Mouse (Mus musculus) ES-E14 (cell line): Measurements from ENCODE around the gene Ucma. TPM values are rescaled to one million over a fixed set of nuclear protein-coding genes. Genes with fewer than 3 reads are reported as not detected.

Experiments used
- DNase-seq: peaks from one replicate; pipeline ENCODE4 v3.0.0-alpha.2; 2013; ENCODE audit warnings: low read depth, low spot score
- H3K27ac ChIP-seq: 2 replicates; pipeline ENCODE4 v1.5.1; 2012; ENCODE audit warnings: low read depth, mild to moderate bottlenecking, low read length, moderate library complexity, mixed read lengths; ENCODE audit not compliant: poor library complexity, insufficient read depth, severe bottlenecking
- H3K36me3 ChIP-seq: 2 replicates; pipeline ENCODE4 v1.6.1; 2012; ENCODE audit warnings: mild to moderate bottlenecking, low read length, moderate library complexity, mixed read lengths; ENCODE audit not compliant: control insufficient read depth, poor library complexity, insufficient read depth, severe bottlenecking
- H3K4me1 ChIP-seq, 2 experiments: fragments of 150-350 bp in 1 of 2; sonication (generic) in 1 of 2; 2 replicates each; pipeline ENCODE4 v1.6.1; 2012; ENCODE audit warnings: low read length in 2 of 2, mild to moderate bottlenecking in 1 of 2, mixed read lengths in 1 of 2; ENCODE audit not compliant: control insufficient read depth in 2 of 2, insufficient read depth in 2 of 2, poor library complexity in 1 of 2
- H3K4me3 ChIP-seq, 2 experiments: fragments of 150-350 bp in 1 of 2; sonication (generic) in 1 of 2; 2 replicates each; pipeline ENCODE4 v1.5.1; 2012; ENCODE audit warnings: low read length in 2 of 2, low read depth in 1 of 2, mild to moderate bottlenecking in 1 of 2, mixed read lengths in 1 of 2; ENCODE audit not compliant: insufficient read depth in 1 of 2, poor library complexity in 1 of 2, severe bottlenecking in 1 of 2
- H3K9ac ChIP-seq: 2 replicates; pipeline ENCODE4 v1.6.1; 2012; ENCODE audit warnings: low read depth, mild to moderate bottlenecking, low read length, mixed read lengths; ENCODE audit not compliant: poor library complexity, insufficient read depth, severe bottlenecking
- H3K9me3 ChIP-seq: fragments of 150-350 bp; sonication (generic); 2 replicates; pipeline ENCODE4 v1.6.1; 2012; ENCODE audit warnings: low read depth, mild to moderate bottlenecking, low read length; ENCODE audit not compliant: control insufficient read depth, insufficient read depth
- CHD2 ChIP-seq: IDR thresholded peaks from 2 replicates; pipeline ENCODE4 v1.6.1; 2014; ENCODE audit warnings: mild to moderate bottlenecking, low read depth, low read length, inconsistent platforms
- HCFC1 ChIP-seq: IDR thresholded peaks from 2 replicates; pipeline ENCODE4 v1.6.1; 2012; ENCODE audit warnings: low read length, inconsistent platforms, borderline replicate concordance; ENCODE audit not compliant: insufficient read depth
- MAFK ChIP-seq: IDR thresholded peaks from 2 replicates; pipeline ENCODE4 v1.6.1; 2014; ENCODE audit warnings: mild to moderate bottlenecking, low read depth, low read length, inconsistent platforms; ENCODE audit not compliant: insufficient read depth
- ZC3H11A ChIP-seq: IDR thresholded peaks from 2 replicates; pipeline ENCODE4 v1.6.1; 2012; ENCODE audit warnings: low read depth, mild to moderate bottlenecking, inconsistent platforms, low read length, borderline replicate concordance
- ZNF384 ChIP-seq: IDR thresholded peaks from 2 replicates; pipeline ENCODE4 v1.6.1; 2012; ENCODE audit warnings: low read depth, low read length, inconsistent platforms
- in situ Hi-C, 2 experiments: fragments of 600-800 bp; cut with MboI; formaldehyde crosslinking; loops; one replicate each; pipeline ENCODE4 v1.15.1; 2025; ENCODE audit warnings: low sequenced_read_pairs in 2 of 2, inconsistent platforms in 1 of 2; ENCODE audit not compliant: unreplicated experiment in 2 of 2
- total RNA-seq: library from RNA; depleted of rRNA; stranded (reverse); fragments of 300-350 nt; gene quantifications from 2 replicates; pipeline ENCODE4 v1.2.3, GENCODE M21; 2012; rRNA removed

Gene Ucma
- total RNA-seq, 1 experiment = 2.7 TPM

DNA sequence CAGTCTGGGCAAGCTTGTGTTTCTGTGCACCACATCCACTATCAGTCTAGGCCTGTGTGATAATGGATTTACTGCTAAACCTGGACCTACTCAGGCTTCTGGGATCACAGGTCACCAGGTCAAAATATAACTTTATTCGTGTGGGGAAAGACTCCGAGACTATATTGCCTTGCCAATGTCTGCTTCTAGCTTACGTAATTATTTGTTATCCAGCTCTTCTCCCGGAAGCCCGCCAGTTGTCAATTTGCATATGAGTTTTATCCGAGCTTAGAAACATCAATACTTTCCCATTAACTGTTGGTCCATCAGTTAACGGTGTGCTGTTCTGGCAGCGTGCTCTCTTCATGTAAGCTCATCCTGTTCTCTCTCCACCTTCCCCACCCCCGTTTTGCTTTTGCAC is 59.3 kb downstream of the Ucma start:
- TF ChIP-seq ZC3H11A = no peak
- TF ChIP-seq CHD2 = no peak
- TF ChIP-seq MAFK = no peak
- TF ChIP-seq HCFC1 = no peak
- no peak for TF ChIP-seq ZNF384
- Histone ChIP-seq H3K9me3 (no peaks in the 10 kb centered on the region), H3K4me1 (peaks cover 9 to 17% of the 10 kb centered on the region in 2 experiments; a peak in 3 of 4 replicates), H3K4me3 (no peak overlapping the region), H3K27ac (no peak overlapping the region), H3K9ac (no peak overlapping the region), H3K36me3 (peaks cover 9% of the 10 kb centered on the region; the same call in 1 of the 2 replicates)
- in situ Hi-C loops = no loop called here
- DNase-seq = no peak

Other genes starting within 250 kb of the Ucma start
- 37.9 and 39.5 TPM in 2 replicates for gene Sephs1, start 94.6 kb upstream of the Ucma start, total RNA-seq
- 15.0 and 22.0 TPM in 2 replicates for gene Phyh, start 57.1 kb upstream of the Ucma start, total RNA-seq
- gene Mcm10, start 36.7 kb downstream of the Ucma start, total RNA-seq = 127 and 141 TPM in 2 replicates
- 4.6 and 4.9 TPM in 2 replicates for gene Optn, start 87.9 kb downstream of the Ucma start, total RNA-seq
- gene Ccdc3, start 161.7 kb downstream of the Ucma start, total RNA-seq = 9.2 and 13.5 TPM in 2 replicates